Mouse (Mus musculus): ENCODE results near the gene Fbxo8. TPM values are rescaled to one million over a fixed set of nuclear protein-coding genes. Genes with fewer than 3 reads are reported as not detected.

Fbxo8 gene
- total and polyA plus RNA-seq, 3 experiments = 17.0 to 28.8 TPM; not detected in 1

DNA sequence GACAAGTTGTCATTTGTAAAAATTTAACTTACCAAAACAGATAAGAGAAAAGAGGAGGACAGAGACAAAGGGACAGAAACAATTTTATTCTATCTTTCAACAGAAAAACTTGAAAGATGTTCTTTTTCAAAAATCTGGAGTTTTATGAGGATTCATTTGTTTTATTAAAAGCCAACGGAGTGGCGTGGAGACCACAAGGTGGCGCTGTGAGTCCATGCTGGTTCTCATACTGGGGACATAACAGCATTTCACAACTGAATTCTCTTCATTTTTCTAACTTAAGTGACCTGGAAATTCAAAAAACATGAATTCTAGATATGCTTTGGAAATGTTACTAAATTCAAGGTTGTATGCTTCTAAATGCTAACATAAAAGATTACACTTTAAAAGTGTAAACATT is 20.5 kb upstream of the Fbxo8 start:
- Histone ChIP-seq H3K79me2 (ENCODE audit: control insufficient read depth, insufficient read depth, low read length, poor library complexity) (no peaks in the 10 kb centered on the region), H3K9me3 (replicated peaks; ENCODE audit: insufficient read depth, low read length) (no peaks in the 10 kb centered on the region), H3K27me3 (ENCODE audit: control insufficient read depth in 1 of 2, insufficient read depth in 2 of 2, low read length in 2 of 2) (no peaks in the 10 kb centered on the region), H3K27ac (ENCODE audit: control insufficient read depth, low read depth, low read length) (no peak overlapping the region), H3K36me3 (ENCODE audit: control insufficient read depth in 1 of 2, insufficient read depth in 2 of 2, low read length in 2 of 2) (no peaks in the 10 kb centered on the region), H3K9ac (ENCODE audit: control insufficient read depth, low read depth, low read length, poor library complexity, severe bottlenecking) (no peak overlapping the region), H3K4me1 (ENCODE audit: control insufficient read depth in 1 of 2, insufficient read depth in 2 of 2, low read length in 2 of 2) (no peaks in the 10 kb centered on the region), H3K4me3 (ENCODE audit: control insufficient read depth in 1 of 2, insufficient read depth in 1 of 2, low read depth in 2 of 2, low read length in 2 of 2) (no peak overlapping the region)
- TF ChIP-seq GABPA (IDR thresholded peaks at IDR 0.05; ENCODE audit: low read depth, low read length) (no peak), MYC (IDR thresholded peaks at IDR 0.05; ENCODE audit: low read depth, low read length) (no peak), USF2 (IDR thresholded peaks at IDR 0.05; ENCODE audit: borderline replicate concordance in 1 of 2, insufficient read depth in 1 of 2, low read depth in 1 of 2, low read length in 2 of 2) (no peak), MEF2A (IDR thresholded peaks at IDR 0.05; ENCODE audit: extremely low read depth, insufficient replicate concordance, low read depth, low read length, poor library complexity, severe bottlenecking) (no peak), MAX (IDR thresholded peaks at IDR 0.05; ENCODE audit: low read length) (no peak), BHLHE40 (IDR thresholded peaks at IDR 0.05; ENCODE audit: borderline replicate concordance, low read depth, low read length) (no peak), KAT2A (conservative IDR thresholded peaks at IDR 0.05; ENCODE audit: low read depth, low read length) (no peak), ELF1 (IDR thresholded peaks at IDR 0.05; ENCODE audit: low read depth, low read length) (no peak), ZMIZ1 (IDR thresholded peaks at IDR 0.05; ENCODE audit: low read depth, low read length) (no peak), GATA1 (IDR thresholded peaks at IDR 0.05; ENCODE audit: low read depth, low read length) (no peak), MAZ (IDR thresholded peaks at IDR 0.05; ENCODE audit: low read depth, low read length) (no peak), NRF1 (IDR thresholded peaks at IDR 0.05; ENCODE audit: insufficient read depth, low read depth, low read length, poor library complexity, severe bottlenecking) (no peak), CTCF (IDR thresholded peaks at IDR 0.05 in 2 of 3, conservative IDR thresholded peaks at IDR 0.05 in 1 of 3; ENCODE audit: control insufficient read depth in 1 of 3, insufficient read depth in 1 of 3, low read depth in 2 of 3, low read length in 3 of 3, poor library complexity in 1 of 3, severe bottlenecking in 1 of 3) (peak; percentile 71 to 84 (median 78)), ZKSCAN1 (IDR thresholded peaks at IDR 0.05; ENCODE audit: low read depth, low read length) (no peak), SMC3 (IDR thresholded peaks at IDR 0.05; ENCODE audit: low read depth, low read length) (peak; percentile 66), SIN3A (IDR thresholded peaks at IDR 0.05; ENCODE audit: low read length) (no peak), JUND (IDR thresholded peaks at IDR 0.05; ENCODE audit: low read depth, low read length) (no peak), MYB (IDR thresholded peaks at IDR 0.05; ENCODE audit: low read depth, low read length) (no peak), RCOR1 (IDR thresholded peaks at IDR 0.05; ENCODE audit: low read depth, low read length) (no peak), POLR2A (IDR thresholded peaks at IDR 0.05; ENCODE audit: control insufficient read depth in 1 of 2, insufficient read depth in 1 of 2, low read depth in 1 of 2, low read length in 2 of 2, poor library complexity in 1 of 2) (no peak), TCF12 (IDR thresholded peaks at IDR 0.05; ENCODE audit: low read depth, low read length) (no peak), ZC3H11A (IDR thresholded peaks at IDR 0.05; ENCODE audit: low read depth, low read length) (peak; percentile 34; the same call in 1 of the 2 replicates), RAD21 (IDR thresholded peaks at IDR 0.05; ENCODE audit: low read depth, low read length) (peak; percentile 79), POLR2AphosphoS5 (IDR thresholded peaks at IDR 0.05; ENCODE audit: borderline replicate concordance, low read depth, low read length) (no peak), ETS1 (IDR thresholded peaks at IDR 0.05; ENCODE audit: low read depth, low read length) (no peak)
- DNase-seq (ENCODE audit: low read depth, low spot score) = peak; percentile 75
